In genomic region chr8:84730541-84731370, GRCm38 (mm10) we compare ENCODE assay signal across 8 mouse cellular contexts. TPM values are rescaled to one million over a fixed set of nuclear protein-coding genes. Genes with fewer than 3 reads are reported as not detected.
DNase-seq lines count a peak whose midpoint lies in the region; ATAC-seq lines count a peak whose summit lies in the region.

No protein-coding gene starts in this region.

- DNase-seq in frontal cortex, postnatal 25 days (ENCODE audit: low spot score in 2 of 2): no peak
- DNase-seq in brain, adult 2 months (ENCODE audit: low read depth, low spot score): peak; percentile 48
- no peak for DNase-seq in limb, embryonic 11.5 days (ENCODE audit: low spot score)
- no peak for DNase-seq in right cerebral cortex, postnatal 14 days

- 48% methylated on average over 9 of the region's 9 CpGs for WGBS in limb, embryonic 11.5 days
- 40% methylated on average over 9 of the region's 9 CpGs for WGBS in neural tube, embryonic 14.5 days

- no peak overlapping the region for H3K4me3 ChIP-seq in limb, embryonic 11.5 days (ENCODE audit: low read depth, low read length)
- H3K4me3 ChIP-seq in neural tube, embryonic 14.5 days (ENCODE audit: low read depth, low read length): no peak overlapping the region

- ATAC-seq in frontal cortex, adult (ENCODE audit: low TSS enrichment): peak; percentile 7; the same call in 1 of the 2 replicates
- ATAC-seq in granulocyte monocyte progenitor cell, adult 5-6 weeks (replicated peaks; ENCODE audit: poor library complexity, severe bottlenecking): peak; percentile 15; the same call in 1 of the 2 replicates
- ATAC-seq in limb, embryonic 11.5 days (ENCODE audit: insufficient number of reproducible peaks, low FRiP score, low TSS enrichment, low read depth): no peak
- peak; percentile 31; the same call in 1 of the 2 replicates for ATAC-seq in neural tube, embryonic 14.5 days (ENCODE audit: low read depth)
- ATAC-seq in monocyte, adult 5-6 weeks (replicated peaks; ENCODE audit: insufficient number of reproducible peaks, low FRiP score, low TSS enrichment, poor library complexity, severe bottlenecking): no peak

- no peak overlapping the region for H3K9ac ChIP-seq in limb, embryonic 11.5 days (ENCODE audit: low read length)
- H3K9ac ChIP-seq in neural tube, embryonic 14.5 days (replicated peaks; ENCODE audit: low read depth, low read length): 0 out of 2 replicates have a peak overlapping the region, but pooled peaks have one; percentile 5

- 0 out of 2 replicates have a peak, but pooled peaks cover 4% of the 10 kb centered on the region for H3K36me3 ChIP-seq in limb, embryonic 11.5 days (ENCODE audit: control insufficient read depth, insufficient read depth, low read length)
- no peaks in the 10 kb centered on the region for H3K36me3 ChIP-seq in neural tube, embryonic 14.5 days (ENCODE audit: control insufficient read depth, insufficient read depth, low read length)

- H3K4me2 ChIP-seq in limb, embryonic 11.5 days (ENCODE audit: low read depth, severe bottlenecking): no peak overlapping the region; the same call in 1 of the 2 replicates
- H3K4me2 ChIP-seq in neural tube, embryonic 14.5 days (ENCODE audit: low read depth, low read length): no peak overlapping the region

- H3K4me1 ChIP-seq in limb, embryonic 11.5 days (ENCODE audit: control insufficient read depth, insufficient read depth, low read length): peaks cover 29% of the 10 kb centered on the region
- H3K4me1 ChIP-seq in neural tube, embryonic 14.5 days (ENCODE audit: control insufficient read depth, insufficient read depth, low read length): peaks cover 37% of the 10 kb centered on the region

- no peaks in the 10 kb centered on the region for H3K9me3 ChIP-seq in limb, embryonic 11.5 days (ENCODE audit: control insufficient read depth, low read length)
- H3K9me3 ChIP-seq in neural tube, embryonic 14.5 days (ENCODE audit: control insufficient read depth, low read length): no peaks in the 10 kb centered on the region

- H3K27me3 ChIP-seq in limb, embryonic 11.5 days (ENCODE audit: control insufficient read depth, insufficient read depth, low read length): peaks cover 5% of the 10 kb centered on the region; the same call in 1 of the 2 replicates
- no peaks in the 10 kb centered on the region; the same call in 1 of the 2 replicates for H3K27me3 ChIP-seq in neural tube, embryonic 14.5 days (ENCODE audit: control insufficient read depth, insufficient read depth, low read length)

- 0 out of 2 replicates have a peak overlapping the region, but pooled peaks have one; percentile 33 for H3K27ac ChIP-seq in limb, embryonic 11.5 days (replicated peaks; ENCODE audit: low read depth, low read length)
- peak overlapping the region; percentile 73 for H3K27ac ChIP-seq in neural tube, embryonic 14.5 days (ENCODE audit: low read depth, low read length)

RNA-seq across cellular contexts. Expression of gene G430095P16Rik, which starts 7.9 kb away (rescaled TPM):
- 11.0 and 17.9 TPM in 2 replicates for total RNA-seq in granulocyte monocyte progenitor cell, adult 5-6 weeks (2014; fragmentation: Nextera tagmentation)
- total RNA-seq in granulocyte monocyte progenitor cell, adult 5-6 weeks (2017): 4.4 and 4.8 TPM in 2 replicates
- polyA plus RNA-seq in limb, embryonic 11.5 days (2014; fragmentation: Nextera tagmentation; extraction: Ambion mirVana): 7.7 and 8.6 TPM in 2 replicates
- 0.76 and 1.8 TPM in 2 replicates for polyA plus RNA-seq in neural tube, embryonic 14.5 days (2014; fragmentation: Nextera tagmentation; extraction: Ambion mirVana)
- 6.4 to 8.9 TPM (median 8.2 TPM) in 3 replicates for total RNA-seq in monocyte, adult 5-6 weeks (2017)

RNA-seq across cellular contexts. Expression of gene Lyl1, which starts 29.5 kb away (rescaled TPM):
- total RNA-seq in granulocyte monocyte progenitor cell, adult 5-6 weeks (2014; fragmentation: Nextera tagmentation): 82.1 and 133 TPM in 2 replicates
- 65.9 and 73.3 TPM in 2 replicates for total RNA-seq in granulocyte monocyte progenitor cell, adult 5-6 weeks (2017)
- polyA plus RNA-seq in limb, embryonic 11.5 days (2014; fragmentation: Nextera tagmentation; extraction: Ambion mirVana): 3.9 and 4.8 TPM in 2 replicates
- 1.3 and 3.6 TPM in 2 replicates for polyA plus RNA-seq in neural tube, embryonic 14.5 days (2014; fragmentation: Nextera tagmentation; extraction: Ambion mirVana)
- total RNA-seq in monocyte, adult 5-6 weeks (2017): 41.7 to 46.2 TPM (median 45.0 TPM) in 3 replicates

RNA-seq across cellular contexts. Expression of gene Nacc1, which starts 43.1 kb away (rescaled TPM):
- total RNA-seq in granulocyte monocyte progenitor cell, adult 5-6 weeks (2014; fragmentation: Nextera tagmentation): 92.9 and 98.1 TPM in 2 replicates
- 46.5 and 59.2 TPM in 2 replicates for total RNA-seq in granulocyte monocyte progenitor cell, adult 5-6 weeks (2017)
- polyA plus RNA-seq in limb, embryonic 11.5 days (2014; fragmentation: Nextera tagmentation; extraction: Ambion mirVana): 26.4 and 26.7 TPM in 2 replicates
- 15.3 and 16.6 TPM in 2 replicates for polyA plus RNA-seq in neural tube, embryonic 14.5 days (2014; fragmentation: Nextera tagmentation; extraction: Ambion mirVana)
- total RNA-seq in monocyte, adult 5-6 weeks (2017): 29.0 to 50.5 TPM (median 36.3 TPM) in 3 replicates

RNA-seq across cellular contexts. Expression of gene Trmt1, which starts 44.6 kb away (rescaled TPM):
- total RNA-seq in granulocyte monocyte progenitor cell, adult 5-6 weeks (2014; fragmentation: Nextera tagmentation): 76.9 and 123 TPM in 2 replicates
- total RNA-seq in granulocyte monocyte progenitor cell, adult 5-6 weeks (2017): 73.8 and 95.9 TPM in 2 replicates
- polyA plus RNA-seq in limb, embryonic 11.5 days (2014; fragmentation: Nextera tagmentation; extraction: Ambion mirVana): 65.7 and 65.9 TPM in 2 replicates
- 59.8 and 70.2 TPM in 2 replicates for polyA plus RNA-seq in neural tube, embryonic 14.5 days (2014; fragmentation: Nextera tagmentation; extraction: Ambion mirVana)
- total RNA-seq in monocyte, adult 5-6 weeks (2017): 40.1 to 46.6 TPM (median 44.7 TPM) in 3 replicates

Comparison
In these comparisons a context has a peak if more than half of its experiments do, and no peak if none do; other contexts are left out.
1. ATAC-seq: peak in frontal cortex, adult (single experiment), granulocyte monocyte progenitor cell, adult 5-6 weeks (single experiment) and neural tube, embryonic 14.5 days (single experiment); none in limb, embryonic 11.5 days (single experiment) and monocyte, adult 5-6 weeks (single experiment).